In genomic region chr16:34930110-34930509, GRCm38 (mm10) we compare ENCODE assay signal across 13 mouse cellular contexts.
DNase-seq lines count a peak whose midpoint lies in the region; ATAC-seq and TF ChIP-seq lines count a peak whose summit lies in the region.
"Had no signal": no experiment of that assay in that cellular context is flagged by ENCODE, and none has a peak within 500 bp of the region (broad histone marks: within the 10 kb centered on the region; RNA-seq: fewer than 3 reads in every experiment).

No protein-coding gene starts in this region.

- H3K4me2 ChIP-seq in embryonic facial prominence, embryonic 15.5 days (replicated peaks), result no peak overlapping the region
- no peak overlapping the region for H3K4me2 ChIP-seq in limb, embryonic 13.5 days (replicated peaks)
- no peak overlapping the region for H3K4me2 ChIP-seq in stomach, embryonic 16.5 days (ENCODE audit: low read depth, low read length)
- H3K4me2 ChIP-seq: heart, embryonic 11.5 days; midbrain, embryonic 12.5 days had no signal

- H3K9me3 ChIP-seq in embryonic facial prominence, embryonic 15.5 days (replicated peaks), result no peaks in the 10 kb centered on the region
- H3K9me3 ChIP-seq in limb, embryonic 13.5 days, result no peaks in the 10 kb centered on the region
- no peaks in the 10 kb centered on the region for H3K9me3 ChIP-seq in stomach, embryonic 16.5 days (replicated peaks; ENCODE audit: control insufficient read depth, low read length)
- H3K9me3 ChIP-seq: midbrain, embryonic 12.5 days had no signal

- H3K36me3 ChIP-seq in kidney, adult 2 months (ENCODE audit: control insufficient read depth, insufficient read depth, low read length), result no peaks in the 10 kb centered on the region
- 0 out of 2 replicates have a peak, but pooled peaks cover 3% of the 10 kb centered on the region for H3K36me3 ChIP-seq in embryonic facial prominence, embryonic 15.5 days
- H3K36me3 ChIP-seq in limb, embryonic 13.5 days, result no peaks in the 10 kb centered on the region
- no peaks in the 10 kb centered on the region for H3K36me3 ChIP-seq in stomach, embryonic 16.5 days (ENCODE audit: control insufficient read depth, insufficient read depth, low read length)
- H3K36me3 ChIP-seq: midbrain, embryonic 12.5 days had no signal

- no peaks in the 10 kb centered on the region for H3K27me3 ChIP-seq in kidney, adult 2 months (replicated peaks; ENCODE audit: control insufficient read depth, insufficient read depth, low read length)
- no peaks in the 10 kb centered on the region for H3K27me3 ChIP-seq in embryonic facial prominence, embryonic 15.5 days
- H3K27me3 ChIP-seq in limb, embryonic 13.5 days, result peaks cover 11% of the 10 kb centered on the region
- no peaks in the 10 kb centered on the region for H3K27me3 ChIP-seq in stomach, embryonic 16.5 days (ENCODE audit: control insufficient read depth, insufficient read depth, low read length)
- H3K27me3 ChIP-seq: midbrain, embryonic 12.5 days had no signal

- ATAC-seq in embryonic facial prominence, embryonic 15.5 days (ENCODE audit: insufficient number of reproducible peaks, low FRiP score, low TSS enrichment, low read depth), result no peak
- no peak for ATAC-seq in limb, embryonic 13.5 days (ENCODE audit: low FRiP score, low read depth)
- peak; percentile 53; the same call in 1 of the 2 replicates for ATAC-seq in stomach, embryonic 16.5 days (ENCODE audit: insufficient read depth, low FRiP score)
- ATAC-seq in CD4-positive, CD25-positive, alpha-beta regulatory T cell, adult 4 months, result no peak
- ATAC-seq: activated CD4-positive, CD25-positive, alpha-beta regulatory T cell, adult 4 months; forebrain, embryonic 16.5 days had no signal

- no peak for TF ChIP-seq CTCF in kidney, adult 2 months (conservative IDR thresholded peaks at IDR 0.05; ENCODE audit: insufficient read depth, insufficient read length, low read depth, low read length)

- H3K27ac ChIP-seq in kidney, adult 2 months (ENCODE audit: insufficient read depth, low read depth, low read length), result peak overlapping the region; percentile 49
- H3K27ac ChIP-seq in embryonic facial prominence, embryonic 15.5 days (replicated peaks), result peak overlapping the region; percentile 58
- peak overlapping the region; percentile 28; the same call in 1 of the 2 replicates for H3K27ac ChIP-seq in limb, embryonic 13.5 days
- peak overlapping the region; percentile 62; the same call in 1 of the 2 replicates for H3K27ac ChIP-seq in stomach, embryonic 16.5 days (ENCODE audit: low read length)
- H3K27ac ChIP-seq: midbrain, embryonic 12.5 days had no signal

- H3K4me1 ChIP-seq in kidney, adult 2 months (ENCODE audit: control insufficient read depth, insufficient read depth, low read length), result peaks cover 9% of the 10 kb centered on the region
- H3K4me1 ChIP-seq in embryonic facial prominence, embryonic 15.5 days, result peaks cover 27% of the 10 kb centered on the region
- peaks cover 59% of the 10 kb centered on the region for H3K4me1 ChIP-seq in limb, embryonic 13.5 days
- H3K4me1 ChIP-seq in stomach, embryonic 16.5 days (ENCODE audit: control insufficient read depth, insufficient read depth, low read length), result peaks cover 44% of the 10 kb centered on the region

- no peak for TF ChIP-seq POLR2A in kidney, adult 2 months (IDR thresholded peaks at IDR 0.05; ENCODE audit: low read depth, low read length)

- no peak overlapping the region for H3K9ac ChIP-seq in embryonic facial prominence, embryonic 15.5 days
- H3K9ac ChIP-seq in limb, embryonic 13.5 days, result no peak overlapping the region
- peak overlapping the region; percentile 1; the same call in 1 of the 2 replicates for H3K9ac ChIP-seq in stomach, embryonic 16.5 days (ENCODE audit: low read length)
- H3K9ac ChIP-seq: midbrain, embryonic 12.5 days had no signal

- WGBS in kidney, adult 2 months, result 36% methylated on average over 7 of the region's 7 CpGs
- WGBS in embryonic facial prominence, embryonic 15.5 days, result 69% methylated on average over 7 of the region's 7 CpGs
- WGBS in limb, embryonic 13.5 days, result 67% methylated on average over 7 of the region's 7 CpGs
- whole genome bisulfite sequencing in stomach, embryonic 16.5 days, result 56% methylated on average over 7 of the region's 7 CpGs

- 0 out of 2 replicates have a peak overlapping the region, but pooled peaks have one; percentile 11 for H3K4me3 ChIP-seq in kidney, adult 2 months (ENCODE audit: insufficient read depth, low read depth, low read length)
- no peak overlapping the region for H3K4me3 ChIP-seq in embryonic facial prominence, embryonic 15.5 days (replicated peaks)
- H3K4me3 ChIP-seq in limb, embryonic 13.5 days, result no peak overlapping the region
- H3K4me3 ChIP-seq in stomach, embryonic 16.5 days (replicated peaks; ENCODE audit: low read length), result no peak overlapping the region
- H3K4me3 ChIP-seq: midbrain, embryonic 12.5 days had no signal

- intact Hi-C loops in gastrocnemius, postnatal 36 days (cut with DNase I), result no loop called here

- peak; percentile 58 for DNase-seq in kidney, adult 2 months
- no peak for DNase-seq in kidney, postnatal 25 days
- DNase-seq in gastrocnemius, postnatal 36 days, result no peak
- DNase-seq: embryo, embryonic 11 days; thymus, adult 2 months had no signal
